Mouse (Mus musculus): Measurements from ENCODE around the gene Entpd1. TPM values are rescaled to one million over a fixed set of nuclear protein-coding genes. Genes with fewer than 3 reads are reported as not detected.

Entpd1 gene
- total and polyA plus RNA-seq, 2 experiments: 1.6 to 4.6 TPM

DNA sequence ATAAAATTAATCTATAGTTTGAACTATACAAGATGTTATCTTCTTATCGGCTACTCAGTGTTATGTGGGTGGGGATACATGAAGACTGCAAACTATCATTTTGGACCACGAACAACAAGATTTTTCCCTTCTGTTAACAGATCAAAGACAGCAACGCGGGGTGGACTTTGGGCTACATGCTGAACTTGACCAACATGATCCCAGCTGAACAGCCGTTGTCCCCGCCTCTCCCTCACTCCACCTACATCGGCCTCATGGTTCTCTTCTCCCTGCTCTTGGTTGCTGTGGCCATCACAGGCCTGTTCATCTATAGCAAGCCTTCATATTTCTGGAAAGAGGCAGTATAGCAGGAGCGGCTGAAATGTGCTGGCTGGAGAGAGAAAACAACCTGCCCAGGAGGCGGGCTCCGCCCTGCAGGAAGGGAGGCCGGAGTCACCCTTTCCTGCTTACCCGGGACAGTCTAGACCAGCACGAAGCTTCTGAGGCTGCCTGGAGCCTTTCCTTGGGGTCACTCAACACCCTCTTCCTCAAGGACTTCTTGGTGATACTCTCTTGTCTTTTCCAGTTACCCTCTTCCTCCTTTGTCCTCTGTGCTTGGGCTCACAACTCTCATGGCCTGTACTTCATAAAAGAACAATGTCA is 126.6 kb downstream of the Entpd1 start:
- Histone ChIP-seq H3K9ac (ENCODE audit: low read depth, low read length) (no peak overlapping the region), H3K27ac (replicated peaks; ENCODE audit: insufficient read depth, low read depth, low read length) (no peak overlapping the region), H3K4me1 (ENCODE audit: control insufficient read depth, insufficient read depth, low read length) (no peaks in the 10 kb centered on the region), H3K36me3 (ENCODE audit: control insufficient read depth, insufficient read depth, low read length) (no peaks in the 10 kb centered on the region), H3K27me3 (ENCODE audit: control insufficient read depth, insufficient read depth, low read length) (no peaks in the 10 kb centered on the region), H3K4me3 (ENCODE audit: insufficient read depth, low read depth, low read length) (no peak overlapping the region), H3K79me2 (ENCODE audit: control insufficient read depth, insufficient read depth, low read length) (no peaks in the 10 kb centered on the region)
- peak; percentile 72 for DNase-seq (ENCODE audit: extremely low read depth, low read depth, low spot score)
- TF ChIP-seq POLR2A (IDR thresholded peaks at IDR 0.05; ENCODE audit: extremely low read depth, insufficient read depth, low read length): no peak
- WGBS: 47% methylated on average over 13 of the region's 13 CpGs

DNA sequence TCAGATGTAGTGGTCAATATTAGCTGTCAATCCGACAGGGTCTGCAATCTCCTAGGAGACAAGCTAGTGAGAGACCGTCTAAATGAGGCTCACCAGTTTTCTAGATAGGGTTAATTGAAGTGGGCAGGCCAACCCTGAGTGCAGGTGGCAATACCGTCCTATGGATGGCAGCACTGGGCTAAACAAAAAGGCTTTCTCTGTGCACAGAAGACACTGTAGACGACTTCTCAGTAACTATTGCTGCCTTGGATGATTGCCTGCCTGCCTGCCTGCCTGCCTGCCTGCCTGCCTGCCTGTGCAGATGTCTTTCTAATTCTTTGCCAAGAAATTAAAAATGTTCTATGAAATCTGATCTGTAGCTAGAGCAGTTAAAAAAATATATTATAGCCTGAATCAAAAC is 134.4 kb downstream of the Entpd1 start:
- Histone ChIP-seq H3K9ac (ENCODE audit: low read depth, low read length) (no peak overlapping the region), H3K4me1 (ENCODE audit: control insufficient read depth, insufficient read depth, low read length) (no peaks in the 10 kb centered on the region), H3K27ac (replicated peaks; ENCODE audit: insufficient read depth, low read depth, low read length) (no peak overlapping the region), H3K27me3 (ENCODE audit: control insufficient read depth, insufficient read depth, low read length) (no peaks in the 10 kb centered on the region), H3K4me3 (ENCODE audit: insufficient read depth, low read depth, low read length) (no peak overlapping the region), H3K36me3 (ENCODE audit: control insufficient read depth, insufficient read depth, low read length) (no peaks in the 10 kb centered on the region), H3K79me2 (ENCODE audit: control insufficient read depth, insufficient read depth, low read length) (no peaks in the 10 kb centered on the region)
- no peak for DNase-seq (ENCODE audit: extremely low read depth, low read depth, low spot score)
- TF ChIP-seq POLR2A (IDR thresholded peaks at IDR 0.05; ENCODE audit: extremely low read depth, insufficient read depth, low read length) (no peak), CTCF (IDR thresholded peaks at IDR 0.05; ENCODE audit: low read depth, low read length) (no peak)
- 49% methylated on average over 4 of the region's 4 CpGs for WGBS

DNA sequence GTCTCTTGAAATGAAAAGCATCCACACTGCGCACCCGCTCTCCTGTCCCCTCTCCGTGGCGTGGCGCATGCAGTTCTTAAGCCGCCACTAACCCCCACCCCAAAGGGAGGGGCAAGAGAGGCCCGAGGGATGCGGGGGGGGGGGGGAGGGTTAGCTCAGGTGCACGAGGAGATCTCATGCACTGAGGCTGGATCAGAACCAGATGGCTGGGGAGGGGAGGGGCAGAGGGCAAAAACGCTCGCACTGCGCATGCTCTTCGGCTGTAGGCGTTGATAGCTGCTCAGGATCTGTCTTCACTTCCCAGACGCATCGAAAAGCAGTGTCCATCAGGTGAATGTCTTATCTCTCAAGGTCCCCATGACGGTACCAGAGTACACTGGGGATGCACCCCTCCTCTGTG is 136.4 kb downstream of the Entpd1 start, which contains the start of gene Cc2d2b:
Gene Cc2d2b, plus strand, starts transcription at position 195 of the 400 bp plus-strand sequence.
- no peak within 1 kb of the TSS for H3K4me3 ChIP-seq (ENCODE audit: insufficient read depth, low read depth, low read length)
- H3K79me2 ChIP-seq (ENCODE audit: control insufficient read depth, insufficient read depth, low read length): no peaks in the 10 kb centered on the region
- no peak within 1 kb of the TSS for H3K27ac ChIP-seq (replicated peaks; ENCODE audit: insufficient read depth, low read depth, low read length)
- no peaks in the 10 kb centered on the region for H3K36me3 ChIP-seq (ENCODE audit: control insufficient read depth, insufficient read depth, low read length)
- no peak within 1 kb of the TSS for H3K9ac ChIP-seq (ENCODE audit: low read depth, low read length)
- no peak for TF ChIP-seq POLR2A (IDR thresholded peaks at IDR 0.05; ENCODE audit: extremely low read depth, insufficient read depth, low read length)
- no peak for TF ChIP-seq CTCF (IDR thresholded peaks at IDR 0.05; ENCODE audit: low read depth, low read length)
- H3K27me3 ChIP-seq (ENCODE audit: control insufficient read depth, insufficient read depth, low read length): no peaks in the 10 kb centered on the region
- DNase-seq (ENCODE audit: extremely low read depth, low read depth, low spot score): no peak
- 64% methylated on average over 17 of the region's 17 CpGs for WGBS
- no peaks in the 10 kb centered on the region for H3K4me1 ChIP-seq (ENCODE audit: control insufficient read depth, insufficient read depth, low read length)

DNA sequence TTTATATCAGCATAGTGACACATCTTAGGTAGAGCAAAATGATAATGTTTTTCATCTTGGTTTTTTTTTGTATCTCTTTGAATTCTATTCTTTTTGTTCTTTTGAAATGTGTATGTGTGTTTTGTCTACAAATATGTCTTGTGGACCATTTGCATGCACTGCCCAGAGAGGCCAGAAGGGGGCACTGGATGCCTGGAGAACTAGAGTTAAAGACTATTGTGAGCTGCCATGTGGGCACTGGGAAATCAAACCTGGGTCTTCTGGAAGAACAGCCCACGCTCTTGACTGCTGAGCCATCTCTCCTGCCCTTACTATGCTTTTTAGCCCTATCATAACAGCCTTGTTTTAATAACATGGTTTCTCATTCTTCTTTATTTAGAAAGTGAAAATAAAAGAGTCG is 142.1 kb downstream of the Entpd1 start:
- H3K27ac ChIP-seq (replicated peaks; ENCODE audit: insufficient read depth, low read depth, low read length): no peak overlapping the region
- no peak overlapping the region for H3K4me3 ChIP-seq (ENCODE audit: insufficient read depth, low read depth, low read length)
- H3K79me2 ChIP-seq (ENCODE audit: control insufficient read depth, insufficient read depth, low read length): no peaks in the 10 kb centered on the region
- TF ChIP-seq POLR2A (IDR thresholded peaks at IDR 0.05; ENCODE audit: extremely low read depth, insufficient read depth, low read length): no peak
- TF ChIP-seq CTCF (IDR thresholded peaks at IDR 0.05; ENCODE audit: low read depth, low read length): peak; percentile 75
- DNase-seq (ENCODE audit: extremely low read depth, low read depth, low spot score): peak; percentile 21
- H3K27me3 ChIP-seq (ENCODE audit: control insufficient read depth, insufficient read depth, low read length): no peaks in the 10 kb centered on the region
- no peaks in the 10 kb centered on the region for H3K4me1 ChIP-seq (ENCODE audit: control insufficient read depth, insufficient read depth, low read length)
- H3K36me3 ChIP-seq (ENCODE audit: control insufficient read depth, insufficient read depth, low read length): no peaks in the 10 kb centered on the region
- H3K9ac ChIP-seq (ENCODE audit: low read depth, low read length): no peak overlapping the region
- 92% methylated on average over 2 of the region's 2 CpGs for WGBS

DNA sequence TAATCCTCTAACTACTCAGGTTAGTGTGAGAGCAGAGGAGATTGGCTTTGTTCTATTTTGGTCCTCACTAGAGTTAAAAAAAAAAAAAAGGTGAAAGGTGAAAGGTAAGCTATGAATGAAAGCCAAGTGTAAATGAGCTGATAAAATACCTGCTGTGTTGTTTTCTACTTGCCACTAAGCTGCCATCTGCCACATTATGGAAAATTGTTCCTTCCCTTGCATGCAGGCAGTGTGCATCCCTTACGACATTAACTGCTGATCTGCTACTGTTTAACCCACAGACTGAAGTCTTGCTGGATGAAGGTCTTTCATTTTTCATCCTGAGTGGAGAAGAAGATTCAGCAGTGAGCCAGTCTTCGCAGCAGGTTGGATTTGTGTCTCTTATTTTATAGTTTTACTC is 147.9 kb downstream of the Entpd1 start:
- H3K27ac ChIP-seq (replicated peaks; ENCODE audit: insufficient read depth, low read depth, low read length): no peak overlapping the region
- no peaks in the 10 kb centered on the region for H3K79me2 ChIP-seq (ENCODE audit: control insufficient read depth, insufficient read depth, low read length)

DNA sequence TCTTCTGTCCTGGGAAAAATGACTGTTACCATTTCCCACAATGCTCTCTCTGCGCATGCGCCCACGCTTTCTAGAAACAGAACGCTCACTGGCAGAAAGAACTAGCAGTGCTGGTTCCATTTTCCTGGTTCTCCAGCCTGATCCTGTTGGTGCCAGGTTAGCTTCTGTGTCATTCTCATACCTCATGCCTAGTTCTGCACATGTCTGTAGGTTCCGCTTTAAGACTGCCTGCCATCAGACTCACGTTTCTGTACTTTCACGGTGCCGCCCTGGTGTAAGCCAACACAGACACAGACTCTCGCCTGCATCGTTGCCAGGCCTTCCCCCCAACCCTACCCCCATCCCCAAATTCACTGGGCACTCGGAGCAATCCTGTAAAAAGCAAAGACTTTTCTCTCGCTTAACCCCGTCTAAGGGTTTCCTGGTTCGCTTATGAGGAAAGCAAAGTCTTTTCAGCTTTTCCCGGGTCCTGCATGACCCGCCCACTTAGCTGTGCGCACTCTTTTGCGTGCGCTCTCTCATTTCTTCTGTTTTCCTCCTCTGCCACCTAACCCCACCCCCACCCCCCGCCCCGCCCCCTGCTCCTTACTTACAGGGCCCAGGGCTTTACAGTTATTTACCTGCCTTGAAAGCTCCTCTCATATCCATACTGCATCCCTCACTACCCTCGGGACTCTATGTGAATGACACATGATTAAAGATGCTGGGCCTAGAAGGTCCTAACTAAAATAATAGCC is 150.0 kb downstream of the Entpd1 start:
- peak; percentile 12 for DNase-seq (ENCODE audit: extremely low read depth, low read depth, low spot score)

More for the DNA sequence above, 147.9 kb downstream of the Entpd1 start:
- no peak for TF ChIP-seq POLR2A (IDR thresholded peaks at IDR 0.05; ENCODE audit: extremely low read depth, insufficient read depth, low read length)
- no peak for DNase-seq (ENCODE audit: extremely low read depth, low read depth, low spot score)
- H3K36me3 ChIP-seq (ENCODE audit: control insufficient read depth, insufficient read depth, low read length): no peaks in the 10 kb centered on the region
- no peak overlapping the region for H3K4me3 ChIP-seq (ENCODE audit: insufficient read depth, low read depth, low read length)
- H3K27me3 ChIP-seq (ENCODE audit: control insufficient read depth, insufficient read depth, low read length): no peaks in the 10 kb centered on the region
- H3K4me1 ChIP-seq (ENCODE audit: control insufficient read depth, insufficient read depth, low read length): no peaks in the 10 kb centered on the region
- 76% methylated on average over 2 of the region's 2 CpGs for WGBS
- H3K9ac ChIP-seq (ENCODE audit: low read depth, low read length): no peak overlapping the region

More for the DNA sequence above, 150.0 kb downstream of the Entpd1 start:
- peak overlapping the region; percentile 8 for H3K4me3 ChIP-seq (ENCODE audit: insufficient read depth, low read depth, low read length)
- WGBS: 34% methylated on average over 22 of the region's 22 CpGs
- 0 out of 2 replicates have a peak overlapping the region, but pooled peaks have one; percentile 18 for H3K9ac ChIP-seq (ENCODE audit: low read depth, low read length)
- H3K4me1 ChIP-seq (ENCODE audit: control insufficient read depth, insufficient read depth, low read length): no peaks in the 10 kb centered on the region
- H3K27ac ChIP-seq (replicated peaks; ENCODE audit: insufficient read depth, low read depth, low read length): no peak overlapping the region
- H3K27me3 ChIP-seq (ENCODE audit: control insufficient read depth, insufficient read depth, low read length): no peaks in the 10 kb centered on the region
- TF ChIP-seq POLR2A (IDR thresholded peaks at IDR 0.05; ENCODE audit: extremely low read depth, insufficient read depth, low read length): no peak
- TF ChIP-seq CTCF (IDR thresholded peaks at IDR 0.05; ENCODE audit: low read depth, low read length): no peak
- no peaks in the 10 kb centered on the region for H3K79me2 ChIP-seq (ENCODE audit: control insufficient read depth, insufficient read depth, low read length)
- H3K36me3 ChIP-seq (ENCODE audit: control insufficient read depth, insufficient read depth, low read length): no peaks in the 10 kb centered on the region
